Mouse (Mus musculus) kidney, embryonic 16.5 days (tissue): ENCODE measurements around the gene Gpr142. TPM values are rescaled to one million over a fixed set of nuclear protein-coding genes. Genes with fewer than 3 reads are reported as not detected.

ENCODE experiments used
- ATAC-seq: fragments of 200-750 bp; cut with Nextera tagmentation; 2 replicates; pipeline ENCODE4 v1.8.0; 2017; ENCODE audit warnings: moderate TSS enrichment; ENCODE audit not compliant: low FRiP score, low TSS enrichment
- H3K27ac ChIP-seq: fragments of 300-500 bp; sonication (generic); 2 replicates; pipeline ENCODE4 v1.5.1; 2014; ENCODE audit warnings: low read length
- H3K27me3 ChIP-seq: fragments of 300-500 bp; sonication (generic); 2 replicates; pipeline ENCODE4 v1.6.1; 2014; ENCODE audit warnings: low read length, control low read depth, mixed read lengths; ENCODE audit not compliant: insufficient read depth
- H3K36me3 ChIP-seq: fragments of 300-500 bp; sonication (generic); 2 replicates; pipeline ENCODE4 v1.6.1; 2014; ENCODE audit warnings: low read length, control low read depth, mixed read lengths; ENCODE audit not compliant: insufficient read depth
- H3K4me1 ChIP-seq: fragments of 300-500 bp; sonication (generic); 2 replicates; pipeline ENCODE4 v1.6.1; 2014; ENCODE audit warnings: low read length, control low read depth, mixed read lengths; ENCODE audit not compliant: insufficient read depth
- H3K4me2 ChIP-seq: fragments of 300-500 bp; sonication (generic); replicated peaks from 2 replicates; pipeline ENCODE4 v1.6.1; 2014; ENCODE audit warnings: low read depth, low read length
- H3K4me3 ChIP-seq: fragments of 300-500 bp; sonication (generic); 2 replicates; pipeline ENCODE4 v1.5.1; 2014; ENCODE audit warnings: mild to moderate bottlenecking, low read length
- H3K9ac ChIP-seq: fragments of 300-500 bp; sonication (generic); replicated peaks from 2 replicates; pipeline ENCODE4 v1.6.1; 2014; ENCODE audit warnings: low read length
- H3K9me3 ChIP-seq: fragments of 300-500 bp; sonication (generic); 2 replicates; pipeline ENCODE4 v1.6.1; 2016; ENCODE audit warnings: low read length, control low read depth
- WGBS: fragments of 180-500 bp; shearing (Covaris S2); extraction: QIAGEN DNeasy Blood & Tissue Kit; methylation state at CpG from one replicate; pipeline ENCODE4 v1.1.7; 2014; 5-methylcytosine and 5-hydroxymethylcytosine counted together
- polyA plus RNA-seq: library from polyadenylated mRNA; unstranded; fragments of >200 nt; fragmentation: Nextera tagmentation; extraction: Ambion mirVana; gene quantifications from 2 replicates; pipeline ENCODE4 v1.2.1, GENCODE M21; 2015

Gpr142 gene
- polyA plus RNA-seq, 1 experiment from 2014 or later, result not detected

DNA sequence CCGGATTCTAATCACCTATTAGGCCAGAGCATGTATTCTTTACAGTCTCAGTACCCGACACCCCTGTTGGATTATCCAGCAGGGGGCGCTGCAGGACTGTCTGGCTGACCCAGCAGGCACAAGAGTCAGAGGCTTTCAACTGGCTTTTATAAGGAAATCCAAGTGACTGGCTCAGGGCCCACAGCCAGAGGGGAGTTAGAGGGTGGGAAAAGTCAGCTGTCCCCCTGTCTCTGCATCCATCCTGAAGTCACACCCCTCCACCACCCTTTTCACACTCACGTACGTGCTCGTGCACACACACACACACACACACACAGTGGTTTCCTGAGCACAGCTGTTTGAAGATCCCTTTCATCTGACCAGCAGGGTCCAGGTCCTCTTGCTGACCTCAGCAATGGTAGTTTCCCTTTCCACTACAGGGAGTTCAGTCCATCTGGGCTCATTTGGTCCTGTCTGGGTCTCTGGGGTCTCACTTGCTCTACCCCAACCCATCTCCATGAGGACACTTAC, 14.1 kb downstream of the Gpr142 start:
- WGBS, result 5% methylated on average over 6 of the region's 6 CpGs
- ATAC-seq, result peak; percentile 74
- peak overlapping the region; percentile 39; the same call in 1 of the 2 replicates for H3K9ac ChIP-seq

DNA sequence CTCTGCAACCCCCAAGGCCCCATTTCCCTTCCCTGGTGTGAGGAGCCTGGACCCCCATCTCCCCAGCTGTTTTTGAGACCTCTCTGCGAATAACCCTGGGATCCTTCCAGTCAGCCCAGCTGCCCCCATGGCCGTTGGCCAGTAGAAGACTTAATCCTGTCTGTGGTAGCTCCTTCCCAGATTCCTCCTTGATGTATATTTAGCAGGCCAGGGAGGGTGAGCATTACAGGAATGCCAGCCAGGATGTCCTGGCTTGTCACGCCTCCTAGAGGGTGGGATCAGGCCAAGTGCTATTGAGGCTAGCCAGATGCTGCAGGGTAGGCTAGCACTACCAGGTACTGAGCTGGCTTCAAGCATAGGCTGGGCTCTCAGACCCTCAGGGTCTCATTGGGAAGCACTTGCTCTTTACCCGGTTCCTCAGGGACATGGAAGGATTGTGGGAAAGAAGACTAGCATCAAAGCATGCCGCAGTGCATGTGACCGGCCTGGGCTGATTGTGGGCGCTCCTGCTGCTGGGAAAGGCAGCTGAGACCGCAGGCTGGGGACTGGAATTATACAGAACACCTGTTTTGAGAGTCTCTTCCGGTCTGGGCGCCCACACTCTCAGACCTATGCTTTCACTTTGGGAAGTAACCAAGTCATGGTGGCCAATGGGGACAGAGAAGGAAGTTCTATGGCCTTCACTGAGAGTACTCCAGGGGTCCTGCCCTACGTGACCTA, 16.3 kb downstream of the Gpr142 start:
- Histone ChIP-seq H3K9me3 (no peaks in the 10 kb centered on the region), H3K4me3 (no peak overlapping the region), H3K9ac (no peak overlapping the region), H3K4me1 (peaks cover 16% of the 10 kb centered on the region), H3K36me3 (no peaks in the 10 kb centered on the region), H3K4me2 (no peak overlapping the region), H3K27ac (no peak overlapping the region), H3K27me3 (no peaks in the 10 kb centered on the region)
- WGBS, result 77% methylated on average over 11 of the region's 11 CpGs
- no peak for ATAC-seq

More for the DNA sequence above, 14.1 kb downstream of the Gpr142 start:
- 0 out of 2 replicates have a peak overlapping the region, but pooled peaks have one; percentile 31 for H3K27ac ChIP-seq
- H3K4me1 ChIP-seq, result peaks cover 18% of the 10 kb centered on the region
- H3K36me3 ChIP-seq, result no peaks in the 10 kb centered on the region
- no peak overlapping the region for H3K4me2 ChIP-seq
- H3K27me3 ChIP-seq, result no peaks in the 10 kb centered on the region
- no peak overlapping the region for H3K4me3 ChIP-seq
- no peaks in the 10 kb centered on the region for H3K9me3 ChIP-seq

DNA sequence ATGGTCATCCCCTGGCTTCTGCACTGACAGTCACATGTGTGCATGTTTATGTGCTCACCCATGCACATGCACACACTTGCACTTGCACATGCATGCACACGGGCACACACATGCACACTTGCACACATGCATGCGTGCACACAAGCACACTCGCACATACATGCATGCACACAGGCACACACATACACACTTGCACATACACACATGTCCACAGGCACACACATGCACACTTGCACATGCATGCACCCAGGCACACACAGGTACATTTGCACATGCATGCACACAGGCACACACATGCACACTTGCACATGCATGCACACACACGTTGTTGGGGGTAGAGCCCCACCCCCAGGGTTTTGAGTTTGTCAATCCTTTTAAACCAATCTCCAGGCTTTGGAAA, 18.2 kb downstream of the Gpr142 start:
- no peaks in the 10 kb centered on the region for H3K36me3 ChIP-seq
- H3K9ac ChIP-seq, result no peak overlapping the region
- 91% methylated on average over 4 of the region's 4 CpGs for WGBS
- ATAC-seq, result no peak
- no peak overlapping the region for H3K4me3 ChIP-seq
- H3K9me3 ChIP-seq, result no peaks in the 10 kb centered on the region
- H3K27ac ChIP-seq, result no peak overlapping the region
- no peaks in the 10 kb centered on the region for H3K27me3 ChIP-seq
- H3K4me2 ChIP-seq, result no peak overlapping the region
- peaks cover 13% of the 10 kb centered on the region for H3K4me1 ChIP-seq

DNA sequence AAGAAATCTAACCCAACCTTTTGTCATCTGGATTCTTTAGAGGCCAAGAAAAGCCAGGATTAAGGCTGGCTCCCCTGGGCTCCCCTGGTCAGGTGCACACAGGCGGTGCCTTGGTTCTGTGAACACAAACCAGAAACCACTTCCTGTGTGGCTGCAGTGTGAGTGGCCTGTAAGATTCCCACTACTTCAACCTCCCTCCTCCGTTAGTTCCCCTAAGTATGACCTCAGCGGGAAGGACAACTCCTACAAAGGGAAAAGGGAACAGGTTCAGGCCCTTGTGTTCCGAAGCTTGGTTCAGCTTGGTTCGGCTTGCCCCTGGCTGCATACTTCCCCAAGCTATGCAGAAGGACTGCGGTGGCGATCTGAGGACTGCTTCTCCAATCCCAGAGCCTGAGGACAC, 19.5 kb downstream of the Gpr142 start:
- no peak overlapping the region for H3K4me2 ChIP-seq
- 84% methylated on average over 7 of the region's 7 CpGs for WGBS

DNA sequence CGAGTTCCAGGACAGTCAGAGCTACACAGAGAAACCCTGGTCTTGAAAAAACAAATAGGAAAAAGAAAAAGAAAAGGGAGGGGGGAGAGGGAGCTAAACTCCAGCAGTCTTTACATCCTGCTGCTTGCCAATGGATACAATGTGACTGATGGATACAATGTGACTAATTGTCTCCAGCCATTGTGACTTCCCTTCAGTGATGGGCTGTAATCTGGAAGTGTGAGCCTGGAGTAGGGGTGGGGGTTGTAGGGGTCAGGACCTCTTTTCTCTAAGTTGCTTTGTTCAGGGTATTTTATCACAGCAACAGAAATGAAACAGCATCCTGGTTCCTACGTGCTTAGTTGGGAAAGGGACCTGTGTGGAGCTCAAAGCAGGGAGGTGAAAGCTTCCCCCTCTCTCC, 20.4 kb downstream of the Gpr142 start:
- Histone ChIP-seq H3K9ac (no peak overlapping the region), H3K4me1 (peaks cover 28% of the 10 kb centered on the region), H3K27me3 (no peaks in the 10 kb centered on the region), H3K4me3 (no peak overlapping the region), H3K36me3 (no peaks in the 10 kb centered on the region), H3K9me3 (no peaks in the 10 kb centered on the region), H3K27ac (no peak overlapping the region), H3K4me2 (no peak overlapping the region)
- no peak for ATAC-seq
- WGBS, result 49% methylated on average over 2 of the region's 2 CpGs

More for the DNA sequence above, 19.5 kb downstream of the Gpr142 start:
- no peak overlapping the region for H3K27ac ChIP-seq
- no peak overlapping the region for H3K4me3 ChIP-seq
- H3K4me1 ChIP-seq, result peaks cover 18% of the 10 kb centered on the region
- no peaks in the 10 kb centered on the region for H3K9me3 ChIP-seq
- H3K27me3 ChIP-seq, result no peaks in the 10 kb centered on the region
- no peak overlapping the region for H3K9ac ChIP-seq
- no peaks in the 10 kb centered on the region for H3K36me3 ChIP-seq
- no peak for ATAC-seq

DNA sequence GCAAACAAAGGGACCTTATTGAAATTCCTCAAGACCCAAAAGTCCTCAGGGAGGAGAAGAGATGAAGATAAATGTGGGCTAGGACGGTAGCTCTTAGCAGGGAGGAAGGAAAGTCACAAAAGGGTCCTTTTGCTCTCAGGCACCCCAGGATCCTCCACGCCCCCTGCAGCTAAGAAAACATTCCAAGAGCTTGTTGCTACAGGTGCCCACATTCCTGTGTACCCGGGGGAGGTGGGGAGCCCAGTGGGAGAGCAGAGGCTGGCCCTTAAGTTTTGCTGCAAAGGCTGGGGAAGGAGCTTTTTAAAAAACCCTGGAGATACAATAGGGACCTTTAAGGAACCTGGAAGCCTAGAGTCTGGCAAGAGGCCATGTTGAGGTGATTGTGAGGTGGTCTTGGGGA, 21.7 kb downstream of the Gpr142 start:
- no peak overlapping the region for H3K4me3 ChIP-seq
- no peak overlapping the region for H3K27ac ChIP-seq
- H3K9me3 ChIP-seq, result no peaks in the 10 kb centered on the region
- ATAC-seq, result no peak
- WGBS, result 32% methylated on average over 3 of the region's 3 CpGs
- no peak overlapping the region for H3K4me2 ChIP-seq
- H3K4me1 ChIP-seq, result peaks cover 29% of the 10 kb centered on the region
- H3K27me3 ChIP-seq, result no peaks in the 10 kb centered on the region
- H3K9ac ChIP-seq, result no peak overlapping the region
- no peaks in the 10 kb centered on the region for H3K36me3 ChIP-seq

DNA sequence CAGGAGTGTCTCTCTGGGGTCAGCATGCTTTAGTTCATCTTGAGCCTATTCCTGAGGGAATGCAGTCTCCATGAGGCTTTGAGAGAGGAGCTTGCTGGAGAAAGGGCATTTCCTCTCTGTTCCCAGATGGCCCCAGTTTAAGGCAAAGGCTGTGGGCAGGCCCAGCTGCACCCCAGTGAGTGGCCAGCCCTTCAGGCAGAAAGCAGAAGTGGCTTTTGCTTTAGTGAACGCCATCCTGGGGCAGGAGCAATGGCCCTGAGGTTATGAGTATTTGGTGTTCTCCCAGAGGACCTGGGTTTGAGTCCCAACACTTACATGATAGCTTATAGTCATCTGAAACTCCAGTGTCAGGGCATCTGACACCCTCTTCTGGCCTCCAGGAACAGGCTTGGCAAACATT, 22.6 kb downstream of the Gpr142 start:
- H3K4me2 ChIP-seq, result no peak overlapping the region
- H3K27ac ChIP-seq, result no peak overlapping the region
- no peaks in the 10 kb centered on the region for H3K9me3 ChIP-seq
- H3K9ac ChIP-seq, result no peak overlapping the region; the same call in 1 of the 2 replicates
- H3K36me3 ChIP-seq, result no peaks in the 10 kb centered on the region
- 50% methylated on average over 1 of the region's 1 CpGs for WGBS
- H3K27me3 ChIP-seq, result no peaks in the 10 kb centered on the region
- no peak overlapping the region for H3K4me3 ChIP-seq
- no peak for ATAC-seq
- H3K4me1 ChIP-seq, result peaks cover 29% of the 10 kb centered on the region

DNA sequence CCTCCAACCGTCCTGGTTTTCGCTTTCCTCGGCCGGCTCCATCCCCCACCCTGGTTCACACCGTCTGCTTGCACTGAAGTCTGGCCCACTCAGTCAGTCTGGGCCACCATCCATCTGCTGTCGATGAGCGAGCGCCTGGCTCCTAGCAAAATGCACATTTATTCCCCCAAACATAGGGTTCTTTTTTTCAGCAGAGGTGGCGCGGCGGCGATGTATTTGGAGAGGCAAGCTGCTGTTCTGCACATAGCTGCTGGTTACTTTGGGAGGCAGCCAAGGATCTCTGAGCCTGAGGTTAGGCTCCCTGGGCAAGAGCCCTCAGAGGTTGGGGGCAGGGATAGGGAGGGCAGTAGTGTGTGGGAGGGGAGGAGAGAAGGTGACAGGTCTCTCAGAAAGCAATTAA, 24.0 kb downstream of the Gpr142 start:
- H3K4me3 ChIP-seq, result no peak overlapping the region
- no peaks in the 10 kb centered on the region for H3K27me3 ChIP-seq
- H3K4me2 ChIP-seq, result peak overlapping the region; percentile 16
- H3K27ac ChIP-seq, result peak overlapping the region; percentile 80
- peak overlapping the region; percentile 19; the same call in 1 of the 2 replicates for H3K9ac ChIP-seq
- ATAC-seq, result peak; percentile 62; the same call in 1 of the 2 replicates
- 48% methylated on average over 12 of the region's 12 CpGs for WGBS
- H3K9me3 ChIP-seq, result no peaks in the 10 kb centered on the region
- no peaks in the 10 kb centered on the region for H3K36me3 ChIP-seq
- peaks cover 37% of the 10 kb centered on the region for H3K4me1 ChIP-seq

DNA sequence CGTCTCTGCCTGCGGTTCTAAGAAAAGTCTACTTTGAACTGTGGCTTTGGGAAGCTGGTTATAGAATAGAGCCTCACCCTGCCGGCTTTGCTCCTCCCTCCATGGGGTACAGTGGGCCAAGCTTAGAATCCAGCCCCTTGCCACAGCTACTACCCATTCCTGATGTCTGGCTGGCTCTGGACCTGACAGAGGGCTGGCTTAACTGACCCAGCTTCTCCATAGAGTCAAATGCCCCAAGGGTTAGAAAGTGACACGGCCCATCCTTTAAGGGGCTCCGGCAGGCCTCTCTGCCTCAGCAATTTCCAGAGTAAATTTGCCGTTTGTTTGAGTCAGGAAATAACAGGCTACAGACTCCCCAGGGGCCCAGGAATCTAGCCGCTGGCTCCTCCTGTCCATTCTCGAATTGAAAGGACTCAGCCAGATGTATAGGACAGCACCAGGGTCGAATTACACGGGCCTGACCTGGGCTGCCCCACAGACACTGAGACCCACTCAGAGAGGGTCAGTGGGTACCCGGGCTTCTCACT, 24.5 kb downstream of the Gpr142 start:
- no peak overlapping the region for H3K4me3 ChIP-seq
- peaks cover 38% of the 10 kb centered on the region for H3K4me1 ChIP-seq
- H3K36me3 ChIP-seq, result no peaks in the 10 kb centered on the region
- peak overlapping the region; percentile 51 for H3K9ac ChIP-seq
- peak; percentile 69 for ATAC-seq
- H3K9me3 ChIP-seq, result no peaks in the 10 kb centered on the region
- H3K27ac ChIP-seq, result peak overlapping the region; percentile 80
- 7% methylated on average over 11 of the region's 11 CpGs for WGBS
- H3K4me2 ChIP-seq, result peak overlapping the region; percentile 16
- no peaks in the 10 kb centered on the region for H3K27me3 ChIP-seq

DNA sequence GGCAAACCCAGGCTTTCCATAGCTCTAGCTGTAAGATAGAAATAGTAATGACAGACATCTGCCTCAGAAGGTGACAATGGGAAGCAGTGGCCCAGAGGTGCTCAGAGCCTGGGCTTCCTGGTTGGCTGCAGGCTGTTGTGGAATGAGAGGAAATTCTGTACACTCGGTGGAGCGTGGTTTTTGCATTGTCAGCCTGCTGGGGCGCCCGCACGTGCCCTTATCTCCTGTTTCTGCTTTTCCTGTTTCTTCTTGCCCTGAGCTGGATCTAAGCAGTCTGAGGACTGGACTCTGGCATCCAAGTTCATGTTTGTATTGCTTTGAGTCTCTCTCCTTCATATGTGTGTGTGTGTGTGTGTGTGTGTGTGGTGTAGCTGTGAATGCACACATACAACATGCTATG, 28.0 kb downstream of the Gpr142 start:
- Histone ChIP-seq H3K9ac (no peak overlapping the region; the same call in 1 of the 2 replicates), H3K27ac (peak overlapping the region; percentile 82), H3K4me1 (peaks cover 58% of the 10 kb centered on the region), H3K4me3 (no peak overlapping the region), H3K27me3 (no peaks in the 10 kb centered on the region), H3K4me2 (no peak overlapping the region), H3K36me3 (no peaks in the 10 kb centered on the region), H3K9me3 (no peaks in the 10 kb centered on the region)
- peak; percentile 57 for ATAC-seq
- 18% methylated on average over 5 of the region's 5 CpGs for WGBS
